Mouse (Mus musculus) ovary, postnatal 36 days (tissue): Measurements from ENCODE around the gene Rtkn.

Source experiments
- DNase-seq: peaks from one replicate; pipeline ENCODE4 v3.0.0; 2022; ENCODE audit warnings: low spot score, mixed read lengths

Rtkn gene

DNA sequence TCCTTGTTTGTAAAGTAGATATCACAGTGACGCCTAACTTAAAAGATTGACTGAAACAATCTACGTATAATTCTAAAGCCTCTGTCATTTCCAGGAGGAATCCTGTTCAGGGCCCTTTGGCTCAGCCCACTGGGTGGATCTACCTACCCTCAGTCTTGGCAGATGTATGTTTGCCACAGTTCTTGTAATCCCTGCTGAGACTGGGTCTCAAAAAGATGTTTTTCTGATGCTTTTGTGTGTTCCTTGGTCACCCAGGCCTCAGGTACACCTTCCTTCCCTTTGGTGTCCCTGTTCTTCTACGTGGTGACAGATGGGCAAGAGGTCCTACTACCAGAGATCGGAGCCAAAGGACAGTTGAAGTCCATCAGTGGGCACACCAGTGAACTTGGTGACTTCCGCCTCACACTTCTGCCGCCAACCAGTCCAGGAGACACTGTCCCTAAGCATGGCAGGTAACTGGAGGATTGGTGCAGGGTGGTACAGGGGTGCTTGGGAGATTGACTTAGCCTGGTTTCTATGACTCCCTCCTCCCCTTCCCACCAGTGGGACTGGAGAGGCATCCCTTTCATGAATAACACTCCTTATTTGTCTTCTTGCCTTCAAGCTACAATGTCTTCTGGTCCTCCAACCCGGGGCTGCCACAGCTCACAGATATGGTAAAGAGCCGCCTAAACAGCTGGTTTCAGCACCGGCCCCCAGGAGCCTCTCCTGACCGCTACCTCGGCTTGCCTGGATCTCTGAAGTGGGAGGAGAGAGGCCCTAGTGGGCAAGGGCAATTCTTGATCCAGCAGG is 18.7 kb upstream of the Rtkn start:
- DNase-seq = no peak

DNA sequence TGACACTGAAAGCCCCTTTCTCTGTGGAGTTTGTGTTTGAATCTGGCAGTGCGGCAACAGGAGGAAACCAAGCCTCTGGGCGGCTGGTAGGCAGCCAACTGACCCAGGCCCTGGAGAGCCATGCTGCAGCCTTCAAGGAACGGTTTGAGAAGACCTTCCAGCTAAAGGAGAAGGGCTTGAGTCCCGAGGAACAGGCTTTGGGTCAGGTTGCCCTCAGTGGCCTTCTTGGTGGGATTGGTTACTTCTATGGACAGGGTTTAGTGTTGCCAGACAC is 18.2 kb upstream of the Rtkn start:
- DNase-seq = no peak

DNA sequence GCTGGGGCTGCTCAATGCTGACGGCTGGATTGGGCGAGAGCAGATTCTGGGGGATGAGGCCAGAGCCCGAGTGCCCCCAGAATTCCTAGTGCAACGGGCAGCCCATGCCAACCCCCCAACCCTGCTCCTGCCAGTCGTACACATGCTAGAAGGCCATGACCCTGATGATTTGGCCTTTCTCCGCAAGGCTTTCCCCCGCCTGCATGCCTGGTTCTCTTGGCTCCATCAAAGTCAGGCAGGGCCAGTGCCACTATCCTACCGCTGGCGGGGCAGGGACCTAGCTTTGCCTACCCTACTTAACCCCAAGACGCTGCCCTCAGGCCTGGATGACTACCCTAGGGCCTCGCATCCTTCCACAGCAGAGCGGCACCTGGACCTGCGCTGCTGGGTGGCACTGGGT is 17.6 kb upstream of the Rtkn start:
- peak; percentile 24 for DNase-seq

DNA sequence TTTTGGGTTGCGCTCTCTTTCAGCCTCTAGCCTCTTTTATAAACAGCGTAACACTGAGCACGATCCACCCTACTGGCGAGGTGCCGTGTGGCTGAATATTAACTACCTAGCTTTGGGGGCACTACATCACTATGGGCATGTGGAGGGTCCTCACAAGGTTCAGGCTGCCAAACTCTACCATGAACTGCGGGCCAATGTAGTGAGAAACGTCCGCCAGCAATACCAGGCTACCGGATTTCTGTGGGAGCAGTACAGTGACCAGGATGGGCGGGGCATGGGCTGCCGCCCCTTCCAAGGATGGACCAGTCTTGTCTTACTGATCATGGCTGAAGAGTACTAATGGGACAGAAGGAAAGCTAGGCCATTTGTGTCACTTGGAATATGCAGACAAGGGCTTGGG is 16.9 kb upstream of the Rtkn start:
- DNase-seq = no peak

DNA sequence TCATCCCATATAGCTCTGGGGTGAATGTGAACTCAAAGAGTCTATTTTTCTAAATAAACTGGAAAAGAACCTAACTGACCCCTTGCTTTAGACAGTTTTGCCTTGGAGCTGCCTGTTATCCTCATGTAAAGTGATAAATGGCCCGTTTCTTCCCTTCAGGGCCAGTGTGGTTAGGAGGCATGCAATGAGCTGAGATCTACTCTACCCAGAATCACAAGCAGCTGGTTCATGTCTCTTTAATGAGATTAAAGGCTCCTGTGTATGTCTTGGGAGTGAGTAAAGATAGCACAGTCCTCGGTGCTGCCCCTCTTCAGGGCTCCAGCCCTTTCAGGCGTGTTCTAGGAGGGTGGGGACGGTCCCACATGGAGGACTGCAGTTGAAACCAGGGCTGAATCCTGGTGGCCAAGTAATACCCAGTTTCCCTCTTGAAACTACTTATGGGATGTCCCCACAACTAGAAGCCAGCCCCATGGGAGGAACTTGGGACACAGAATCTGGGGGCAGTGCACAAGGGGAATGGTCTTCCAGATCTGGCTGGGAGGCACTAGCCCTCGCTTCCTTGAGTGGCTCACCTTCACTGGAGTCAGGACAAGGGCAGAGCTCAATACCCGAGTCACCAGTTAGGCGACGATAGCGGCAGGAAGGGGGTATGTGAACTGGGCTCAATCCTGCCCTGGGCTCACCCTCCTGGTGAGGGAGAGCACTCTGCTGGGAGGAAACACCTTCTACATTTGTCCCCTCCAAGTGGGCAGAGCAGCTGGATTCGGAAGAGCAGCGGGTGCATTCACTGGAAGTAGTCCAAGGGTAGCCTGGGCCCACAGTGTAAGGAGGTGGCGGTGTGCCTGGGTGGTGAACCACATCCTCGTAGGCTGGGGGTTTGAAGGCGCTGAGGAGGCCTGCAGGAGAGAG is 16.2 kb upstream of the Rtkn start:
- DNase-seq = peak; percentile 19

DNA sequence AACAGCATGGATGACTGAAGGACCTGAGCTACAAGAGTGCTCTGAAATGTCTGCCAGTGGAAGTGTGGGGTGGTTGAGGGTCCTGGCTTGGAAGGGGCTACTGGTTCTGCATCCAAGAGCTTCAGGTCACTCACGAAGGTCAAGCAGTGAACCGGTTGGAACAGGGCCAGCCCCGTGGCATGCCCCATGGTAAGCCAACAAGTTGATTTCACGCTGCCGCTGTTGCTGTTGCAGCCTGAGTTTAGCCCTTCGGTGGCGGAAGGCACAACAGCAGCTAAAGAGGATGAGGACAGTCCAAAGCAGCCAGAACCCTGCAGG is 15.6 kb upstream of the Rtkn start:
- peak; percentile 42 for DNase-seq

DNA sequence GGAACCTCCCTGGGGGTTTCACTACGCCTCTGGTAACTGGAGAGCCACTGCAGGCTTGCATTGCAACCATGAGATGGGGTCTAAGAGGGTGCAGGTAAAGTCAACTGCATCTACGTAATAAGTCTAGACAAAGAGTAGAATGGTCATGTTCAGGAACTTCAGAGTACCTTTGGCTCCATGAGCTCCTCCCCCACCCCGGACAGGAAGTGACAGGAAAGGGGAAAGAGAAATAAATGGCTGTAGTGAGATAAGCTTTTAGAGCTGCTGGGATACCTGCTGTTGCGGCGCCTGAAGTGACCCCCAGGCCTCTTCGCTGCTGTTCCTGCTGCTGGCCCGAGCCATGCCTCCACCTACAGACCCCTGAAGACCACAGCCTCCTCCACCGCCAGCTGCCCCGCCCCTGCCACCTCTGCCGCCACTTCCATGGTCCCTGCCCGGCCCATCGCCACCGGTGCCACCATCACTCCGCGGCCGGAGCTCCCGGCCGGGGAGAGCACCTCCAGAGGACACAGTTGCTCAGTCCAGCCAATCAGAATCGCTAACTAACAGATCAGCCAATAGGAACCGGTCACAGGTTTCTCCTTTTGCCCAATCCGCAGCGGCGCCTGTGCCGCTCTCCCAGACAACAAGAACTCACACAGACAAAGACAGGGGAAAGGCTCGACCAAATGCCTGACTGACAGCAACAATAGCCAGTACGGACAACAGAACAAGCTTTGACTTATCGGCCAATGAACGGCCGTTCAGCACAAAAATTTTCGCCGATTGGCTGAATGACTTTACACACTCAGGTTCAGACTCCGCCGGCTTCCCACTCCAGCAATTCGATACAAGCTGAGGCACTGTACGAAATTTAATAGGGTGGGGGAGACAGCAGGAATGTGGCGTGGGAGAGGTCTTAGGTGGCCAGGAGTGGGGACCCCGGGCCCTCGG is 14.1 kb upstream of the Rtkn start, which contains the start of gene Wbp1:
Gene Wbp1, minus strand, starts transcription at position 630 of the 933 bp plus-strand sequence.
- DNase-seq = peak; percentile 88

DNA sequence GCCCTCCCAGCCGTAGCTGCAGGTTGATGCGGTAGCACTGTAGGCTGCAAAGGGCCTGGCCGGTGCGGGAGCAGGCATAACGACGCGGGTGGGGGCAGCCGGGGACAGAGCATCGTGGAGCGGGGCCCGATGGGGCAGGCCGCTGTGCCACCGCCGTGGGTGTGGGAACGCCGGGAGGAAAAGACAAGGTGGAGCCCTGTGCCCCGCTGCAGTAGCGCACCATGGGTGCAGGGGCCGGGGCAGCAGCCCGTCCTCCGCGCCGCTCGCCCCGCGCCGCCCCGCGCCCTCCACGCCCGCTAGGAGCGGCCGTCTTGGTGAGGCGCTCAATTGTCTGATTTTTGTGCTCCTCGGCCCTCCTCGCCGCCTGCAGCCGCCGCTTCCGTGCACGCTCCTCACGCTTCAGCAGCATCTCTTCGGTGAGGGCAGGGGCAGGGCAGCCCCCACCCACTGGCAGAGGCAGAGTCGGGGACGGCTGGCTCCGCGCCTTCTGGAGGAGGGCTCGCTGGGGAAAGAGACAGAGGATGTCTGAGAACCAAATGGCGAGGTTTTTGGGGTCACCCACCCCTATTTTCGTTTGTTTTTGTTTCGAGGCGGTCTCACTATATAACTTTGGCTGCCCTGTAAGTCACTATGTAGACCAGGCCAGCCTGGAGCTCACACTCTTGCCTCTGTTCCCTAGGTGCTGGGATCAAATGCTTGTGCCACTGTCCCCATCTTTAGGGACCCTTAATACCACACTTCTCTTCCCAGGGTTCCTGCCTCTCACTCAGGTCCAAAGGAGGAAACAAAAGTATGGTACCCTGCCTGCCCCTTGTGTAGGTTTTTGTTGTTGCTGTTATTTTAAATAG is 13.2 kb upstream of the Rtkn start:
- DNase-seq = no peak

DNA sequence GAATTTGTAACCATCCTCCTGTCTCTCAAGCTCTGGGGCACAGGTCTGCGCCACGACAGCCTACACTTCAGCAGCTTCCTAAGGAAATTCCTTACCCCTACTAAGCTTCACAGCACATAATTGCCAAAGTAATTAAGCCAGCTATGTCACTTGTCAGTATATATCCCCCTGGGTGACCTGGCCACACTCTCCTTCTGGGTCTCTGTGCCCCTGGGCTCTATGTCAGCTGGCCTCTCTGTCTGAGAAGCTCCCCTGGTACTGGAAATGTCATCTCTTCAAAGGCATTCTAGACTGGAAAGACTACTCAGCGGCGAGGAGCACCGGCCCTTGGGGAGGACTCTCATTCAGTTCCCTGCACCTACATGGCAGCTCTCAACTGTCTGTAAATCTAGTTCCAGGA is 12.3 kb upstream of the Rtkn start:
- DNase-seq = no peak

DNA sequence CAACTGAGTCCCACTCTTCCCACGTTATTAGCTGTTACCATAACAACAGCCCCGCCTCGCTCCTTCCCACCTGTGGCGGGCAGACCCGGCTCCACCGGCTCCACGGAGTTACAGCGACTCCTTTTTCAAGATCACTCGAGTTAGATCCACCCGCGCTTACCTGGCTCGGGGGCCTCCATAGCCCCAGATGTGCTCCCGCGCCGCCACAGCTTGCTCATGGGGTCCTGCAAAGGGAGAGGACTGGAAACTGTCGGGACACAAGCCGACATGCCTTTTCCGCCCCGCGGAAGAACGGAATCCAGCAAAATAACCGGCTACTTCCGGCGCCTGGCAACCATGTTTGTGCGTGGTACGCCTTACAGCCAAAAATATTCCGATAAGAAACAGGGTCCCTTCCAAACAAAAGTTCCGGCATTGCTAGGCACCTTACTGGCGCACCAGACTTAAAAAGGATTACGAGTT is 10.4 kb upstream of the Rtkn start:
- peak; percentile 89 for DNase-seq

DNA sequence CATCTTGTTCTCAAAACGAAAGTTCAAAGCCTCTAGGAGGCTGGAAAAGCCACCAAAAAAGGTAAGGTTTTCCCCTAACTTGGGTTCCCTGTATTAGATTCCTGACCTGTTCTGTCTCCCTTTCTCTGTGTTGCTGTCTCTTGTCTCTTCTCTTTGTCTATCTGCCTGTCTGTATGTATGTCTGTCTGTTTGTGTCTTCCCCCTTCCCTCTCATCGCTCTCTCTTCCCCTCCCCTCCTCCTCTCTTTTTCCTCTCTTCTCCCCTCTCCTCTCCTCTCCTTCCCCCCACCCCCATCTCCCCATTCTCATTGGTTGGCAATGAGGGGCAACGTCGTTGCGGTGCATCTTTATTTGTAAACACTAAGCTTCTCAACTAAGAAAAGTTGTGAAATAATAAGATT is 9.9 kb upstream of the Rtkn start, which contains the start of gene Ino80b:
Gene Ino80b, minus strand, starts transcription at position 101 of the 400 bp plus-strand sequence.
- DNase-seq = no peak

DNA sequence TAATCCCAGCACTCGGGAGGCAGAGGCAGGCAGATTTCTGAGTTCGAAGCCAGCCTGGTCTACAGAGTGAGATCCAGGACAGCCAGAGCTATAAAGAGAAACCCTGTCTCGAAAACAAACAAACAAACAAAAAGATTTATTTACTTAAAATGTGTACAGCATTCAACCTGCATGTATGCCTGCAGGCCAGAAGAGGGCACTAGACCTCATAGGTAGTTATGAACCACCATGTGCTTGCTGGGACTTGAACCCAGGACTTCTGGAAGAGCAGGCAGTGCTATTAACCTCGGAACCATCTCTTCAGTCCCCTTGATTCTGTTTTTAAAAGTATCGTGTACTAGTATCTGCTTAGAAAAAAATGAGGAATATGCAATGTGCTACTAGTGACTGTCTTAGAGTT is 7.8 kb upstream of the Rtkn start:
- no peak for DNase-seq

DNA sequence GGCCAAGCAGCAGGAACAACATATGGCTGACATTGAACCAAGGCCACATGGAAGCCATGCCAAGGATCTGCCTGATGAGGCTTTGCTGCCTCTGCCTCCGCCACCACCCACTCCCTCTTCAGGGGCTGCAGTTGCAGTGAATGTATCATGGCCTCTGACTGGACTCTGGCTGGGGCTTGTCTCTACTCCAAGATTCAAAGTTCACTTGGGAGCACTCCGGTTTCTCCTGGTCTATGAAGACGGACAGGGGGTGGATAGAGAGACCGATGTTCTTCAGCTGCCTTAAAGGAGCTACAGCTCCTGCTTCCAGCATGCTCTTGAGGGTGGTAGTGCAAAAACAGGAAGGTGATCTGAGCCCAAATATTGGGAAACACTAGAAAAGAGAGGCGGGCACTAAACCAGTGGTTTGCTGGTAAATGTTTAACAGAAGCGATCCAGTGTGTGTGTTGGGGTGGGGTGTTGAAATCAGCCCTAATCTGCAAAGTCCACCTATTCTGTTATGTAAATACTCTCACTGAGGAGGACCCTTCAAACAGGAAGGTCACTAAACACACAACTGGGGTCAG is 3.7 kb upstream of the Rtkn start:
- DNase-seq = no peak

DNA sequence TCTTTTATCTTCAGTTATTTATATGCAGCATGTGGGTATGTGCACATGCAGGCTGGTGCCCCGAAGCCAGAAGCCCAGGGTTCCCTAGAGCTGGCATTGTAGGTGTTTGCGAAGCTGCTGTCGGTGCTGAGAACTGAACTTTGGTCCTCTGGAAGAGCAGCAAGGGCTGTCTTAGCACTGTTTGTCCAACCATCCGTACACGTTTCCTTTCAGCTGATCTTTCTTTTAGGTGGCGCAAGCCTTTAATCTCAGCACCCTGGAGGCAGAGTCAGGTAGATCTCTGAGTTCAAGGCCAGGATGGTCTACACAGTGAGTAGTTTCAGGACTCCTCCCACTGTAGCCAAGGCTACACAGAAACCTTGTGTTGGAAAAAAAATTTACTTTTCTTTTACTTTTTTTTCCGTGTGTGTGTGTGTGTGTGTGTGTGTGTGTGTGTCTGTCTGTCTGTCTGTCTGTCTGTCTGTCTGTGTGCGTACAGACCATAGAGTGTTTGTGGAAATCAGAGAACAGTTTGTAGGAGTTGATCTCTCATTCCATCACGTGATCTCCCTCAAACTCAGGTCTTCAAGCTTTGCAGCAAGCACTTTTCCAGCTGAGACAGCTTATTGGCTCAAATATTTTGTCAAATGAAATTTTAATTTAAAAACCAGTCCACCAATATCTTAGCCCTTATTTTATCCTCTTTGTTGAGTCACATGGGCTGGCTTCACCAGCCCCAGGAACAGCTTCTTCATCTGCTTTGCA is 2.9 kb upstream of the Rtkn start:
- no peak for DNase-seq

DNA sequence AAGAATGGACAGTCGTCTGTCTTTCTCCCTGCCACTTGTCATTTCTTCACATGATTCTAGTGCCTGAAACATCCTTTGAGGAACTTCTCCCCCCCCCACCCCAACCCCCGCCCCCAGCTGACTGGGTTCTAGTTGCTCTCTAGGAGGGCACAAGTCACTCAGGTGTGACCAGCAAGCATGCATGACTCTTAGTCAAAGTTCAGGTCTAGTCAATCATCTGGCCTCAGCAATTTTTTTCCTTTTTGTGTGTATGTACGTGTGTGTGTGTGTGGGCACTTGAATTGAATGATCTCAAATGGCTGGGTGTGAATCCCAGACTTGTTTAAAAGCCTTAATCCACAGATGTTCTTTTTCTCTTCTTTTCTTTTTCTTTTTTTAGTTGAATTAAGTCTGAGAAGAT is 1.0 kb upstream of the Rtkn start:
- no peak for DNase-seq

DNA sequence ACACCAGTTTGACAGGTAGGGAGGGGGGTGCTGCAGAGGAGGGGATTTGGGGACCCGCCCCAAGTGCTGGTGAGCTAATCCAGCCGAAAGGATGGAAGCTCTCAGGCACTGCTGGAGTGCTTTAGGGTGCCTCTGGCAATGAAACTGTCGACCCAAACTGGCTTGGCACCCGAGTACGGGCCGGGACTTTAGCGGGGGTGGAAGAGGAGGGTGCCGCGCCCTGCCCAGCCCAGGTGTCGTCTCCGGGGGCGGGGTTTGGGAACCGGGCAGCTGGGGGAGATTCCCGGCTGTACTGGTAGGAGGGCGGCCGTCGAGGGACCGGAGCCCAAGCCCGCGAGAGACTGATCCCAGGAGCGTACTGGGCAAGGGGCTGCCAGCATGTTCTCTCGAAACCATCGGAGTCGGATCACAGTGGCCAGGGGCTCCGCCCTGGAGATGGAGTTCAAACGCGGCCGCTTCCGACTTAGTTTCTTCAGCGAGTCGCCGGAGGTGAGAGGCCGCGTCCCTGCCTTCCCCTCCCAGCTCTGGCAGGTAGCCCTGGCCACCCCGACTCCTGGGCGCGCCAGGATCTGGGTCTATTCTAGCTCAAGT is 403 bp downstream of the Rtkn start:
- DNase-seq = peak; percentile 39

DNA sequence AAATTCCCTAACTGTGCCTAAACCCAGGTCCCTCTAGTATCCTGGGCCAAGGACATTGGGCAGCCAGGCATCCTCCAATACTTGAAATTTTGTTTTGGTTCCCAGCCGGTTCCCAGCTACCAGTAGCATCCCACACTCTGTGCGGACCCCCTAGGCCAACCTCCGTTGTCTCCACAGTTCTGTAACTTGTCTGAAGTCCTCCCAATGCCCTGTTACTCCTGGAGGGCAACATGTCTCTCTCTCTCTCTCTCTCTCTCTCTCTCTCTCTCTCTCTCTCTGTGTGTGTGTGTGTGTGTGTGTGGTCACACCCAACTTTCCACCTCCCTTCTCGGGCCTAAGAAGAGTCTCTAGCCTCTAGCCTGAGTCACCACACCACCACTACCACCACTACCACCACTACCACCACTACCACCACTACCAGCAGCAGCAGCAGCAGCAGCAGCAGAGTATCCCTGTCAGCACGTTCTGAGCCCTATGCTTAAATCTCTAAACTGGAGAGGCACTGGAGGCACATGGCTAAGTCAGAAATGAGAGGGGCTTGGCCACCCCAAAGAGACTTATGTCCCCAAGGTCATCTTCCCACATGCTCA is 1.1 kb downstream of the Rtkn start:
- DNase-seq = no peak

DNA sequence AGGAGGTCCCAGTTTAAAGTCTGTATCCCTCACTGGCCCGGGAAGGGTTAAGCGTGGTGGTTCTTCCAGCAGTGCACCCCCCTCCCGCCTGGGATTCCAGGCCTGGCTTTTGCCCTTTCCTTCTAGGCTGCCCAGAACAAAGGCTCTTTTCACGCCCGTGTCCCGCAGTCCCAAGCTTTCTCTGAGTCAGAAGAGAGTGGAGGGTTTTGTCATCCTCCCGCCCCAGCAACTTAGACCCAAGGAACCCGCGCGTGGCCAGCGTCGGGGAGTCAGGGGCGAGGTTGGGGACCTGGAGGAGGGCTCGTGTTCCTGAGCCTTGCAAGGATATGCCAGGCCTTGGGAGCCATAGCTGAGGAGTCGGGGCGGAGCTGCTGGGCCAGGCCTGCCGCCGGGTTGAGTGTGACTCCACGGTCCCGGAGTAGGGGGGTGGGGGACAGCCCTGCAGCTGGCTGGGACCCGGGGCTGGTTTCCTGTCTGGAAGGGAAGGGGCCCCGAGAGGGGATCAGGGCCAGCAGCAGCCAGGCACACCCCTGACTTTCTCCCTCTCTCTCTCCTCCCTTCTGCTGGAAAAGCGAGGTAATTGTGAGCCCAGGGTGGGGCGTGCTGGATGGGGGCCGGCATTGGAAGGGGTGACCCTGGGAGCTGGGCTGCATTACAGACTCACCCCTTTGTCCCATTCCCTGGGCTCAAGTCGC is 1.8 kb downstream of the Rtkn start:
- peak; percentile 74 for DNase-seq

DNA sequence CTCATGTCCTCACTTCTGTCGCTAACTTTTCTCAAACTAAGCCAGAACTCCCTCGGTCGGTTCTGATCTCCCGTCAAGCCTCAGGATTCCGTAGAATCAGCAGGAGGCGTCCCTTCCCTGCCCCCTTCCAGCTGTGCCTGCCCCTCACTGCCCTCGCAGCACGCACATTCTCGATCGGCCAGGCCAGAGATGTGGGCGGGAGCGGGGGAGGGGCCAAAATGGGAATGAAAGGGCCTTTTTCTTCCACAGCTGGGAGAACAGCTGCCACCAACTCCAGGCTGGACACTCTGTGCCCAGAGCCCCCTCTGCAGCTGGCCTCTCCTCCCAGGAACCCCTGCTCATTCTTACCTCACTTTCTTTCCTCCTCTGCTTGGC is 2.3 kb downstream of the Rtkn start:
- peak; percentile 88 for DNase-seq
